Mouse (Mus musculus) mouse trophoblast stem cell (cell line): ENCODE measurements around the gene Tjp1.

ENCODE experiments used
- in situ Hi-C, 2 experiments: fragments of 300-500 bp; cut with MseI, MboI; formaldehyde crosslinking; loops; 2 replicates in 1 of 2; 3 replicates in 1 of 2; pipeline ENCODE4 v1.15.1; 2025

Gene Tjp1

GRCm38 (mm10) chr7:65431018-65431695 is 96.4 kb downstream of the Tjp1 start:
- in situ Hi-C loops = no loop called here

DNA sequence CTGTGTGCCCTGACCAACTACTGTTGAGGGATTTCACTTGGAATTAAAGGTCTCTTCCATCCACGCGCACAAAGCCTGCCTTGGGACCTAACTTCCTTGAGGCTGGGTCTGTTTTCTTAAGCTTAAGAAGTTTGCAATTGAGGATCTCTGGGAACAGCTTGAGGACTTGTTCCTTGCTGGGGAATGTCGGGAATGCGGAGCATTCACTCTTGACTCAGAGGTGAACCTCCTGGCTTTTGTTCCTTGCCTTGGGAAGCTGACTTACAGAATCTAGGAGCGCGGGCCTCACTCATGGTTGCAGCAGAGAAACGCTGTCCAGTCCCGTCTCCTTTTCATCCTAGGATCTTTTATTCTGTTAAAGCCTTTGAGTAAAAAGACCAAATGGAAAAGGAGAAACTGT is 97.2 kb downstream of the Tjp1 start:
- in situ Hi-C loops = no loop called here

DNA sequence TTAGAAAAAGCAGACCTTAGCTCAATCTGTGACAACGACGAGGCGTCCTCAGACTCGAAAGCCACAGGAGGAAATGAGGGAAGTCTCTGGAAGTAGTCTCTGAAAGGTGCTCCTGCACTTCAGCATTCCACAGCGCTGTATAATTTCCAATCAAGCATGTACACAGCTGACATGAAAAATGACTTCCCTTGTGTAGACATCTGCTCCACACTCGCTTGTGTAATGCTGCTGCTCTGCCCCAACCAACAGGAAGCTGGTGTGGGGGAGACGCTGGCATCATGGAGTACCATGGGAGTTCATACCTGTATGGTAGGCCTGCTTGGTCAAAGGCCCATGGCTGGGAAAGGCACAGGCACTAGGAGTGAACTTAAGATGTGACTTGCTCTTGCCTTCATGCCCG is 103.1 kb downstream of the Tjp1 start:
- in situ Hi-C loops = no loop called here

DNA sequence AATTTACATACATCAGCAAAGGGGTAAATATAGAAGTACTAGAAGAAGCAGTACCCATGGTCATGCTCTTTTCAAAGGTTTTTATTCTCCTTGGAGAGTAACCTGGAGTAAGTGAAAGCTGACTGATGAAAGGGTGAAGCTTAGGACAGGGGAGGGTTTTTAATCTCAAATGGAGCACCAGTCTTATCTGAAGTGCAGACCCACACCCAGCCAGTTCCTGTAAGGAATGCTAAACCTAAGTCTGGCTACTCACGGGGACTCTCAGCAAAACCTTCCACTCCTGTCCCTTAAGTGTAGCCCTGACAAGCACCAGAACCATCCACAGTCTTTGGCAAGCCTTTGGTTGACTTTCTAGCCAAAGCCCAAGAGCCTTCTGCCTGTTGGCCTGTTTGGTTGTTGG is 105.1 kb downstream of the Tjp1 start:
- in situ Hi-C loops = no loop called here

GRCm38 (mm10) chr7:65421451-65421850 is 106.1 kb downstream of the Tjp1 start:
- in situ Hi-C loops = no loop called here

DNA sequence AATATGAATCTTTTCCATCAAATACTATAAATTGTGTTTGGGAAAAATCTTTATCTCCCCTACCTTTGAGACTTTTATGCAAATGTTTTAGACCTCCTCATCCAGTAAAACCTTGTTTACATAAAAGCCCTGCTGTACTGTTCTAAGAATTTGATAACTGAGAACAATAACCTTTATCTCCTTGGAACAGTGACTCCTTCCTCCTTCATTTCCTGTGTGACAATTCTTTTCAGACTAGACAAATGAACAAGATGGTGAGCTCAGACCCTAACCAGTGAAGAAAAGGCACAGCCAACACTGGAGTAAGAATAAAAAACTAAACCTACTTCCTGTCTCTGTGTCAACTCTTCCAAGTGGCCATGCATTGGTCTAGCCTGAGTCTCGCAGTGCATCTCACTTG is 107.7 kb downstream of the Tjp1 start:
- in situ Hi-C loops = no loop called here

GRCm38 (mm10) chr7:65419012-65419411 is 108.6 kb downstream of the Tjp1 start:
- in situ Hi-C loops = no loop called here

GRCm38 (mm10) chr7:65418366-65418911 is 109.1 kb downstream of the Tjp1 start:
- in situ Hi-C loops = no loop called here

GRCm38 (mm10) chr7:65417231-65418100 is 110.1 kb downstream of the Tjp1 start:
- in situ Hi-C loops = no loop called here

GRCm38 (mm10) chr7:65416506-65416905 is 111.1 kb downstream of the Tjp1 start:
- in situ Hi-C loops = no loop called here

GRCm38 (mm10) chr7:65413946-65414945 is 113.3 kb downstream of the Tjp1 start:
- in situ Hi-C loops = no loop called here

DNA sequence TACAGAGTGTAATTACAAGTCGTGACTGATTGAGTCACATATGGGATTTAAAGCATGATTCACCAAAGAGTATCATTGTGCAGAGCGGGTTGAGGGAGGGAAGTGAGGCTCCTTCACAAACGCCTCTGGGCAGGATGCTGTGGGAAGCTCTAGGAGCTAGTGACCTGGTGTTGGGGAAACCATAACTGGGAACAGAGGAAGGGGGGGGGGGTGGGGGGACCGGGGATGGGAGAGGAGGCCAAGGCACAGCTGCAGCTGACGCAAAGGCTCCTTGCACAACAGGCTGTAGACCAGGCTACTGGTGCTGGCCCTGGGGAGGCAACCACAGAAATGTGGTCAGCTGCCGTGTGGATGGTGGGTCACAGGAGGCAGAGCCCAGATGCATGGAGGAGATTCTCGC is 116.9 kb downstream of the Tjp1 start:
- in situ Hi-C loops = no loop called here

GRCm38 (mm10) chr7:65406427-65406826 is 121.2 kb downstream of the Tjp1 start:
- in situ Hi-C loops = no loop called here

GRCm38 (mm10) chr7:65402516-65402915 is 125.1 kb downstream of the Tjp1 start:
- in situ Hi-C loops = no loop called here

DNA sequence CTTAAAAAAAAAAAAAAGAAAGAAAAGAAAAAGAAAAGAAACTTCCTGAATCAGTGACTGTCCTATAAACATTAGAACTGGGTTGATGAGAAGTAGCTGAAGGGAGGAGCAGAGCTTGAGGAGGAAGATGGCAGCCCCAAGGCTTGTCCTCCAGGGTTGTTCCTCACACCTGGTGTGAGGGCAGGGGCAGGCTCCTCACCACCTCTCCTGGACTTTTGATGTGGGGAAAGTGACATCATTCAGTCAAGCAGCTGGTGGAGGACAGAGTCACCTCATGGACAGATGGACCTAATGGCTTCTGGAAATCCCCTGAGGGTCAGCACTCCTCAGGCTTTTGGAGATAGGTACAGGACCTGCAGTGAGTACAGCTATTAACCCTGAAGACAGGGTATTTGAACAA is 126.0 kb downstream of the Tjp1 start:
- in situ Hi-C loops = no loop called here

GRCm38 (mm10) chr7:65395891-65396290 is 131.7 kb downstream of the Tjp1 start:
- in situ Hi-C loops = no loop called here

DNA sequence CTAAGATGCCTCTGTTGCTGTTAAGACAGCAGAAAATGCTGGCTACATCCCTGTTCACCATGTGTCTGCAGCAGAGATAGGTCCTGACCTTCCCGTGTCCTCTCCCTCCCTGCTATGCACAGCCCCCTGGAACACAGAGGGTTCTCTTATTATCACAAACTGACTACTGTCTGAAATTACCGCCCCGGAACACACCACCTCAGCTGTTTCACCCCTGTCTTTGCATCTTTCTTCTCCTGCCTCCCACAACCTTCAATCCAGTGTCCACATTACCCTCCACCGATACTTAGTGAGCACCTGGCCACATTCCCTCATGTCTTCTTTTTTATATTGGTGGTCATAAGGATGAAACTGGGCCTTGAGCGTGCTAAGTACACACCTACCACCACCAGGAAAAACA is 132.4 kb downstream of the Tjp1 start:
- in situ Hi-C loops = no loop called here

DNA sequence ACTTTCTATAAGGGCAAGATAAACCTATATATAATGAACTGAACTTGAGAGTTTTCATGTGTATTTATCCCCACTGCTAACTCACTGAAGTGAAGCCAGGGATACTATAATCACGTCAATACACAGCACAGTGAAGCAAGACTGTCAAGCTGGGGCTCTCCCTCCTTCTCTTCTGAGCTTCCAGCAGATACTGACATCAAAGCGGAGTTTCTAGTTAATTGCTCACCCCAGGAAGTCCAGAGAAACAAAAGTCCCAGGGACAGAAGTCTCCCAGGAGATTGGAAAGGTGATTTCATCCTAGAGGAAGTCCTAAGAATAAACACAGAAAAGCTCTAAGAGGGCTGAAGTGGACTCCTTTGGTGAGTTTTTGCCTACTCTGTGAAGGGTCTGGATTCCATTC is 132.9 kb downstream of the Tjp1 start:
- in situ Hi-C loops = no loop called here

DNA sequence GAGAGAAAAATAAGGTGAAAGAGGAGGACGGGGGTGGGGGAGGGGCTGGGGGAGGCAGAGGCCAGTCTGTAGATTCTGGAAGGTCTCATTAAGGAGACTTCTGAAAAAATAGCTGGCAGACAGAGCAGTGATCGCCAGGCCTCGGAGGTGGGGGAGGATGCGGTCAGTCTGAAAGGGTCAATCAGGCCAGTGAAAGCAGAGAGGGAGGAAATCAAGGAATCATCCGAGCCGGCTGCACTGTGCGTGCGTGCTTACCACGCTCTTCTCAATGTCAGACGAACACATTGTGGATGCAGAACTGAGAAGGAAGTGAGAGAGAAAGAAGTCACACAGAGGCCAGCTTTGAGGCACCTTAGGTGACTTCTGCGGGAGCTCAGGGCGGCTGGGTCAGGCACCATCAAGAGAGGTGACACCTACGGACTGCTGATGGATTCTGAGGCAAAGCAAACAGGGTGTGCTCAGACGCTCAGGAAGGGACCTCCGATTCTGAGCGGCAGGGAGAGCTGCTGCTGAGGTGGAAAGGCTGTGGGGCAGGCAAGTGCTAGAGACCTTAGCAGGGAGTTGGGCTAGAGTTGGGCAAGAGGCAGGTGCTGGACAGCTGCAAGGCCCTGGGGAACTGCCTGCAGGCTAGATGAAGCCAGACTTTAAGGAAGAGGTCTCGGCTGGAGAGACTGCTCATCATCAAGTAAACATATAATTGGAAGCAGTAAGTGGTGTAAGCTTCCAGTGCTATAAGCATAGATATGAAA is 133.7 kb downstream of the Tjp1 start:
- in situ Hi-C loops = no loop called here

DNA sequence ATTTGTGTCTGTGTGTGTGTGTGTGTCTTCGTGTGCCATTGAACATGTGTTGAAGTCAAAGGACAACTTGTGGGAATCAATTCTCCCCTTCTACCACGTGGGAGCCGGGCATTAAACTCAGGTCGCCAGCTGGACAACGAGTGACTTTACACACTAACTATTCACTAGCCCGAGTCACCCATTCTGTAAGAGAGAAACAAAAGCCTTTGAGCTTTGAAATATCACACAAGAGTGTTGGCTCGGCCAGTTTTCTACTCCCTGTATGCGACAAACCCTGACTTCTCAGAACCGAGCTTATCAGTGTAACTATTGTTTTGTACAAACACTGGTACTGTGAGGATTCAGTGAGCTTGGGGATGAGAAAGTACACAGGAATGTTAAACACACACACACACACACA is 134.6 kb downstream of the Tjp1 start:
- in situ Hi-C loops = no loop called here

DNA sequence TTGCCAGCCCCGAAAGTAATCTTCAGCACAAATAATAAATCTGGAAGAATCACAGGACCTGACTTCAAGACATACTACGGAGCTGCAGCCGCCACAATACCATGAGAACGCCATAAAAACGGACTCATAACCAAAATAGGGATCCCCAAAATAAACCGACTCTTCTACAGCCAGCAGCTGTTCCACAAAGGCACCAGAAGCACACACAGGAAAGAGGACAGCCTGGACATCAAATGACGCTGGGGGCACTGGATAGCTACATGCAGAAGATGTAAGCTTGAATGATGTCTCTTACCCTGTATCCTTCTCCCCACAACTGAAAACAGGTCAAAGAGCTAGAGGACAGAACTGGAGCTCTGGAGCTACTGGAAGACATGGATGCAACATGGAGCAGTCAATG is 138.0 kb downstream of the Tjp1 start:
- in situ Hi-C loops = no loop called here
